Mouse (Mus musculus): ENCODE data around the gene Calr3. TPM values are rescaled to one million over a fixed set of nuclear protein-coding genes. Genes with fewer than 3 reads are reported as not detected.
A peak's percentile ranks its signal among the peaks of the same experiment; 100 is the strongest.

The Calr3 gene
- polyA plus RNA-seq, 1 experiment from 2014 or later: 0.82 TPM

DNA sequence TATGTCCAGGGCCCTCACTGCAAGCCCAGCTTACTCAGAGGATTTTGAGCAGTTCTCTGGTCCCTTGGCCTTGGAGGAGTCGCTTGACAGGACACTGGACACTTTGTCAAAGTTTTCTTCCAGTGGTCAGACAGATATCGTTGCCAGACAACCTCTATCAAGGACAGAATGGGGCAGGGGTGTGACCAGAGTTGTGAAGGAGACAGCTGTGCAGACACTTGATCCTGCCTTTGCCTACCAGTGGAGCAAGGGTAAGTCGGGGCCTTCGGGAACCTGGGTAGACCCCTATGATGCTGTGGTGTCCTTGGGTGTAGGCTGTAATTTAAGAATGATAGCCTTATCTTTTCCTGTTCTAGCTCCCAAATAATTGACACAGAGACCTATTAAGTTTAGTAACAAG lies 11.6 kb upstream of the Calr3 start:
- H3K27me3 ChIP-seq (ENCODE audit: control insufficient read depth, insufficient read depth, low read length): no peaks in the 10 kb centered on the region
- 0 out of 2 replicates have a peak, but pooled peaks cover 2% of the 10 kb centered on the region for H3K9me3 ChIP-seq (replicated peaks; ENCODE audit: control insufficient read depth, low read length)
- H3K9ac ChIP-seq (ENCODE audit: low read depth, low read length): no peak overlapping the region
- H3K36me3 ChIP-seq (ENCODE audit: control insufficient read depth, insufficient read depth, low read length): peaks cover 29% of the 10 kb centered on the region
- H3K4me2 ChIP-seq: no peak overlapping the region
- no peak for ATAC-seq (replicated peaks; ENCODE audit: insufficient number of reproducible peaks, low FRiP score, low TSS enrichment)
- WGBS (ENCODE audit: insufficient replicate concordance): 65% methylated on average over 4 of the region's 4 CpGs
- H3K4me3 ChIP-seq (ENCODE audit: low read depth, low read length): no peak overlapping the region
- H3K27ac ChIP-seq (ENCODE audit: low read depth, low read length): no peak overlapping the region
- H3K4me1 ChIP-seq (ENCODE audit: control insufficient read depth, insufficient read depth, low read length): peaks cover 2% of the 10 kb centered on the region

DNA sequence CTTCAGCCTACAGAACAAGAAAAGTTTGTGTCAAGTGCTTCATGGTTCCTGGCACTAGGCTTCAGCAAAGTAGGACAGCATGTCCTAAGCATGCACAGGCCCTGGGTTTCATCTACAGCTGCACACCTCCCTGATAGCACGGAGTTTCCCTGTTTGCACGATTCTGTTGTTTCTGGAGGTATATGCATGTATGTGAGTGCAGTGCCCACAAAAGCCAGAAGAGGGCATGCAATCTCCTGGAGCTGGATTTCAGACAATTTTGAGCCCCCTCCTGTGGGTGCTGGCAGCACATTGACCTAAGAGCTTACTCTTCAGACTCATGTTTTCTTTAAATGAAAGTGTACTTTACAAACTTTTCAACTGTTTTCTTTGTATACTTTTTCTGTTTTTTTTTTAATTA lies 10.2 kb upstream of the Calr3 start:
- Histone ChIP-seq H3K9ac (ENCODE audit: low read depth, low read length) (no peak overlapping the region), H3K27me3 (ENCODE audit: control insufficient read depth, insufficient read depth, low read length) (no peaks in the 10 kb centered on the region), H3K9me3 (replicated peaks; ENCODE audit: control insufficient read depth, low read length) (0 out of 2 replicates have a peak, but pooled peaks cover 2% of the 10 kb centered on the region), H3K4me1 (ENCODE audit: control insufficient read depth, insufficient read depth, low read length) (peaks cover 2% of the 10 kb centered on the region), H3K36me3 (ENCODE audit: control insufficient read depth, insufficient read depth, low read length) (peaks cover 30% of the 10 kb centered on the region), H3K27ac (ENCODE audit: low read depth, low read length) (no peak overlapping the region), H3K4me2 (no peak overlapping the region), H3K4me3 (ENCODE audit: low read depth, low read length) (no peak overlapping the region)
- no peak for ATAC-seq (replicated peaks; ENCODE audit: insufficient number of reproducible peaks, low FRiP score, low TSS enrichment)
- WGBS (ENCODE audit: insufficient replicate concordance): 95% methylated on average over 2 of the region's 2 CpGs

DNA sequence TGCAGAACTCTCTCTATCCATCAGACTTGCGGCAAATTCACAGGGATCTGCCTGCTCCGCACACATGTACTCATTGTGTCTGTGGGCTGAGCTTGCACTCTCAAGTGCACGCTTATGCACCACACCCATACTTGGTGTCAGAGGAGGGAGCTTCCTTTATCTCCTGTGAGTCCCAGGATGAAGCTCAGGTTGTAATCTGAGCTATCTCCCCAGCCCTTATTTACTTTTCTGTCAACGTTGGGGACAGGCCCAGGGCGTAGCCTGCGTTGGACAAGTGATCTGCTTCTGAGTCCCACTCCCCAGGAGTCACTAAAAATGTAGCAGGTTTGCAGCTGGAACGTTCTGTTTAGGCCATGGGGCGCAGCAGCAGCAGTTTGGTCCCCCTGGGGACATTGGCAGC lies 7.8 kb upstream of the Calr3 start:
- Histone ChIP-seq H3K9ac (ENCODE audit: low read depth, low read length) (no peak overlapping the region), H3K4me2 (no peak overlapping the region), H3K9me3 (replicated peaks; ENCODE audit: control insufficient read depth, low read length) (0 out of 2 replicates have a peak, but pooled peaks cover 2% of the 10 kb centered on the region), H3K36me3 (ENCODE audit: control insufficient read depth, insufficient read depth, low read length) (peaks cover 21% of the 10 kb centered on the region), H3K4me3 (ENCODE audit: low read depth, low read length) (no peak overlapping the region), H3K27ac (ENCODE audit: low read depth, low read length) (no peak overlapping the region), H3K4me1 (ENCODE audit: control insufficient read depth, insufficient read depth, low read length) (peaks cover 2% of the 10 kb centered on the region), H3K27me3 (ENCODE audit: control insufficient read depth, insufficient read depth, low read length) (no peaks in the 10 kb centered on the region)
- 65% methylated on average over 8 of the region's 8 CpGs for WGBS (ENCODE audit: insufficient replicate concordance)
- no peak for ATAC-seq (replicated peaks; ENCODE audit: insufficient number of reproducible peaks, low FRiP score, low TSS enrichment)

DNA sequence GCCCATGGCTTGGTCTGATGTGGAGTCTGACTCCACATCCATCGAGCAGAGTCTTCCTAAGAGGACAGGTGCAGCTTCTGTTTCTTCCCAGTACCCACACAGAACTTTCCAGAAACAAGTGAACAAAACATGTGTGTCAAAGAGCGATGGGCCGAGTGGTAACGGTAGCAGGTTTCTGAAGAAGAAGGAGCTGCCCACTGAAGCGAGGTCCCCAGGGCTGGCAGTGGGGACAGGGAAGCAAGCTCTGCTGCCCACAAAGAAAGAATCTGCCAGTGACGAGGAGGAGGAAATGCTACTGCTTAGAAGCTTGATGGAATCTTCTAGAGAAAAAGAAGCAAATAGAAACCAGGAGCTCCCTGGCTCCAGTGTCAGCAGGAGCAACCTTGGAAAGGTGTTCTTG lies 1.4 kb upstream of the Calr3 start:
- Histone ChIP-seq H3K9ac (ENCODE audit: low read depth, low read length) (no peak overlapping the region), H3K9me3 (replicated peaks; ENCODE audit: control insufficient read depth, low read length) (no peaks in the 10 kb centered on the region), H3K4me2 (no peak overlapping the region), H3K4me3 (ENCODE audit: low read depth, low read length) (no peak overlapping the region), H3K27me3 (ENCODE audit: control insufficient read depth, insufficient read depth, low read length) (no peaks in the 10 kb centered on the region), H3K27ac (ENCODE audit: low read depth, low read length) (no peak overlapping the region), H3K4me1 (ENCODE audit: control insufficient read depth, insufficient read depth, low read length) (no peaks in the 10 kb centered on the region), H3K36me3 (ENCODE audit: control insufficient read depth, insufficient read depth, low read length) (peaks cover 8% of the 10 kb centered on the region)
- 88% methylated on average over 6 of the region's 6 CpGs for WGBS (ENCODE audit: insufficient replicate concordance)
- no peak for ATAC-seq (replicated peaks; ENCODE audit: insufficient number of reproducible peaks, low FRiP score, low TSS enrichment)

DNA sequence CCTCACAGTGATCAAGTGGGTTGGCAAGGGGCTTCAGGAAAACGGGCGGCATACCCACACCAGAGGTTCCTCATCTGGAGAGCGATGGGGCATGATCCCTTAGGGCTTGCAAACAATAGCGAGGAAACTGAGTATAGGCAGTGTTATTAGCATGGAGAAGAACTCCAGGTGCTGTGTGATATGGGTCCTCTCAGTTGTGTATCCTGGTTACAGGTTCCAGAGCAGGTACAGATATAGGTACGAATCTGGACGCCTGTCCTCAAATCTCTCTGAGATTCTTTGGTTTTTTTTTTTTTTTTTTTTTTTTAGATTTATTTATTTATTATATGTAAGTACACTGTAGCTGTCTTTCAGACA lies 302 bp upstream of the Calr3 start:
- no peaks in the 10 kb centered on the region for H3K27me3 ChIP-seq (ENCODE audit: control insufficient read depth, insufficient read depth, low read length)
- H3K9me3 ChIP-seq (replicated peaks; ENCODE audit: control insufficient read depth, low read length): no peaks in the 10 kb centered on the region
- peak; percentile 32; the same call in 1 of the 2 replicates for ATAC-seq (replicated peaks; ENCODE audit: insufficient number of reproducible peaks, low FRiP score, low TSS enrichment)
- peak overlapping the region; percentile 60 for H3K4me2 ChIP-seq
- no peak overlapping the region for H3K27ac ChIP-seq (ENCODE audit: low read depth, low read length)
- H3K9ac ChIP-seq (ENCODE audit: low read depth, low read length): peak overlapping the region; percentile 75
- peak overlapping the region; percentile 40 for H3K4me3 ChIP-seq (ENCODE audit: low read depth, low read length)
- 41% methylated on average over 6 of the region's 6 CpGs for WGBS (ENCODE audit: insufficient replicate concordance)
- no peaks in the 10 kb centered on the region for H3K36me3 ChIP-seq (ENCODE audit: control insufficient read depth, insufficient read depth, low read length)
- no peaks in the 10 kb centered on the region for H3K4me1 ChIP-seq (ENCODE audit: control insufficient read depth, insufficient read depth, low read length)

DNA sequence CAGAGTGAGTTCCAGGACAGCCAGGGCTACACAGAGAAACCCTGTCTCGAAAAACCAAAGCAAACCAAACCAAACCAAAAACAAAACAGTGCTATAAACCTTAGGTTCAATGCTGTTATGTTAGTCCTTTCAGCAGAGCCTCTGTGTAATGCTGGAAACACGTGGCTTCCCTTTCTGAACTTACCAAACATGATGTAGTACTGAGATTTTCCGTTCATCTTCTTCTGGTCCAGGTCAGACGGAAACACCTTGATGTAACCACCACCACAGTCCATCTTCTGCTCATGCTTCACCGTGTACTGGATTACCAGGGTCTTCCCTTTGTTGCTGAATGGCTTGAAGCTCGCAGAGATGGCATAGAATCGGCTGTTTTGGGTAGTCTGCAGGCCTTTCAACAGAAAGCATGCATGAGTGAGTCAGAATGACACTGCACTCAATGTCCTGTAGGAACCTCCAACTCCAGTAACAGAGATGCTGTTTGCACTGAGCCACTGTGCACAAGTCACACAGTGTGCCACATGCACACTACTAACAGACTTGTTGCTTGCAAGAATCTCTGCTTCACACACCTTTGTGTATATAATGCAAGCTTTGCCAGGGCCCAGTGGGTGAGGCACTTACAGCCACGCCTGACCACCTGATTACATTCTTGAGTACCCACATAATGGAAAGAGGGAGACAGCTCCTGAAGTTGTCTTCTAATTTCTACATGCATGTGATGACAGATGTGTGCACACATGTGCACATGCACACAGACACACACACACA lies 5.2 kb downstream of the Calr3 start:
- H3K4me3 ChIP-seq (ENCODE audit: low read depth, low read length): no peak overlapping the region
- ATAC-seq (replicated peaks; ENCODE audit: insufficient number of reproducible peaks, low FRiP score, low TSS enrichment): no peak
- no peaks in the 10 kb centered on the region for H3K27me3 ChIP-seq (ENCODE audit: control insufficient read depth, insufficient read depth, low read length)
- no peaks in the 10 kb centered on the region for H3K9me3 ChIP-seq (replicated peaks; ENCODE audit: control insufficient read depth, low read length)
- no peak overlapping the region for H3K4me2 ChIP-seq
- no peaks in the 10 kb centered on the region for H3K4me1 ChIP-seq (ENCODE audit: control insufficient read depth, insufficient read depth, low read length)
- no peak overlapping the region for H3K27ac ChIP-seq (ENCODE audit: low read depth, low read length)
- no peak overlapping the region for H3K9ac ChIP-seq (ENCODE audit: low read depth, low read length)
- no peaks in the 10 kb centered on the region for H3K36me3 ChIP-seq (ENCODE audit: control insufficient read depth, insufficient read depth, low read length)
- 72% methylated on average over 8 of the region's 8 CpGs for WGBS (ENCODE audit: insufficient replicate concordance)

DNA sequence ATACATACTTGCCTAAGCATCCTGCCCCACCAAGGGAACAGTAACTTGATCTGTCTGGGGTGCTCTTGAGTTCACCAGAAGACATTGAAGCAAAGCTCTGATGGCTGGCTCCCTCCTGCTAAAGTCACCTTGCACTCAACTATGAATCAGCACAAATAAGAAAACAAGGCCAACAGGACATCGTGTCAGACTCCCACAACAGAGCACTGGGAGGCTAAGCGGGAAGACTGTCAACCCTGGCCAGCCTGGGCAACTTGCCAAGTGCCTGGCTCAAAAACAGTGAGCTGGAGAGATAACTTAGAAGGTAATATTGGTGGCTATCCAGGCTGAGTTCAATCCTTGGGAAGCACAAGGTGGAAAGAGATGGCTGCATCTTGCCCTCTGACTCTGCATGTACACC lies 8.7 kb downstream of the Calr3 start:
- H3K4me3 ChIP-seq (ENCODE audit: low read depth, low read length): no peak overlapping the region
- 9% methylated on average over 2 of the region's 2 CpGs for WGBS (ENCODE audit: insufficient replicate concordance)
- no peak for ATAC-seq (replicated peaks; ENCODE audit: insufficient number of reproducible peaks, low FRiP score, low TSS enrichment)
- H3K4me1 ChIP-seq (ENCODE audit: control insufficient read depth, insufficient read depth, low read length): no peaks in the 10 kb centered on the region
- no peak overlapping the region for H3K27ac ChIP-seq (ENCODE audit: low read depth, low read length)
- H3K9me3 ChIP-seq (replicated peaks; ENCODE audit: control insufficient read depth, low read length): no peaks in the 10 kb centered on the region
- no peaks in the 10 kb centered on the region for H3K36me3 ChIP-seq (ENCODE audit: control insufficient read depth, insufficient read depth, low read length)
- no peaks in the 10 kb centered on the region for H3K27me3 ChIP-seq (ENCODE audit: control insufficient read depth, insufficient read depth, low read length)
- H3K9ac ChIP-seq (ENCODE audit: low read depth, low read length): no peak overlapping the region
- no peak overlapping the region for H3K4me2 ChIP-seq

DNA sequence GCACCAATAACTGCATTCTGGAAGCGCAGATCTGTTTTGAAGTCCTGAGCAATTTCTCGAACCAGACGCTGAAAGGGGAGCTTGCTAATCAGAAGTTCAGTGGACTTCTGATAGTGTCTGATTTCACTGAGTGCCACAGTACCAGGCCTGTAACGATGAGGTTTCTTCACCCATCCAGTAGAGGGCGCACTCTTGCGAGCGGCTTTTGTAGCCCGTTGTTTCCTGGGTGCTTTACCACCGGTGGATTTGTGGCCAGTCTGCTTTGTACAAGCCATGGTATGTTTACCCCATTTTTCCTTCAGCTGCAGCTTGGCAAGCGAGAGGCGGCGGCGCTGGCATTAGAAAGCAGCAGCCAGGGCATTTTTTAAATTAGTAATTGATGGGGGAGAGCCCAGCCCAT lies 14.0 kb downstream of the Calr3 start:
- Histone ChIP-seq H3K9ac (ENCODE audit: low read depth, low read length) (no peak overlapping the region), H3K27ac (ENCODE audit: low read depth, low read length) (no peak overlapping the region), H3K36me3 (ENCODE audit: control insufficient read depth, insufficient read depth, low read length) (no peaks in the 10 kb centered on the region), H3K4me3 (ENCODE audit: low read depth, low read length) (no peak overlapping the region), H3K4me1 (ENCODE audit: control insufficient read depth, insufficient read depth, low read length) (no peaks in the 10 kb centered on the region), H3K4me2 (no peak overlapping the region), H3K9me3 (replicated peaks; ENCODE audit: control insufficient read depth, low read length) (no peaks in the 10 kb centered on the region), H3K27me3 (ENCODE audit: control insufficient read depth, insufficient read depth, low read length) (no peaks in the 10 kb centered on the region)
- WGBS (ENCODE audit: insufficient replicate concordance): 44% methylated on average over 13 of the region's 13 CpGs
- ATAC-seq (replicated peaks; ENCODE audit: insufficient number of reproducible peaks, low FRiP score, low TSS enrichment): no peak

DNA sequence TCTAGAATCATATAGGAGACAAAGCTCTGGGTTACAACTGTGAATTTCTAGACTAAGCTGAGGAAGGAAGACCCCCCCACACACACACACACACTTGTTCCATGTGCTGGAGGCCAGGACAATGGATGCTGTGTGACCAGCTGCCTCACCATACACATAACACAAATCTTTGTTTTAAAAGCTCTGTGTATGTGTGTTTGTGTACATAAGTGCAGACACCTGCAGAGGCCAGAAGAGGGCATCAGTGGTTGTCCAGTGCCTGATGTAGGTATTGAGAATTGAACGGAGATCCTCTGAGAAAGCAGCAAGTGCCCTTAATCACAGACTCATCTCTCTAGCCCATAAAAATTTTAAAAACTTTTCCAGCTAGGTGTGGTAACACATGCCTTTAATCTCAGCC lies 20.7 kb downstream of the Calr3 start:
- Histone ChIP-seq H3K9me3 (replicated peaks; ENCODE audit: control insufficient read depth, low read length) (no peaks in the 10 kb centered on the region), H3K27me3 (ENCODE audit: control insufficient read depth, insufficient read depth, low read length) (no peaks in the 10 kb centered on the region), H3K4me3 (ENCODE audit: low read depth, low read length) (no peak overlapping the region), H3K4me1 (ENCODE audit: control insufficient read depth, insufficient read depth, low read length) (peaks cover 17% of the 10 kb centered on the region), H3K36me3 (ENCODE audit: control insufficient read depth, insufficient read depth, low read length) (no peaks in the 10 kb centered on the region), H3K4me2 (no peak overlapping the region), H3K9ac (ENCODE audit: low read depth, low read length) (no peak overlapping the region), H3K27ac (ENCODE audit: low read depth, low read length) (no peak overlapping the region)
- 67% methylated on average over 1 of the region's 1 CpGs for WGBS (ENCODE audit: insufficient replicate concordance)
- no peak for ATAC-seq (replicated peaks; ENCODE audit: insufficient number of reproducible peaks, low FRiP score, low TSS enrichment)

Measured in heart, embryonic 11.5 days (tissue).